Mouse (Mus musculus) hindbrain, embryonic 15.5 days (tissue): Measurements from ENCODE around the gene Trappc10. TPM values are rescaled to one million over a fixed set of nuclear protein-coding genes. Genes with fewer than 3 reads are reported as not detected.

Experiments
- ATAC-seq: fragments of 200-750 bp; cut with Nextera tagmentation; 2 replicates; pipeline ENCODE4 v1.8.0; 2017; ENCODE audit warnings: low read depth, moderate number of reproducible peaks, moderate TSS enrichment; ENCODE audit not compliant: low FRiP score
- H3K27ac ChIP-seq: fragments of 300-500 bp; sonication (generic); replicated peaks from 2 replicates; pipeline ENCODE4 v1.5.1; 2015; ENCODE audit warnings: mild to moderate bottlenecking, inconsistent platforms
- H3K27me3 ChIP-seq: fragments of 300-500 bp; sonication (generic); 2 replicates; pipeline ENCODE4 v1.6.1; 2015; ENCODE audit warnings: control low read depth, inconsistent platforms
- H3K36me3 ChIP-seq: fragments of 300-500 bp; sonication (generic); 2 replicates; pipeline ENCODE4 v1.6.1; 2015; ENCODE audit warnings: control low read depth, inconsistent platforms
- H3K4me1 ChIP-seq: fragments of 300-500 bp; sonication (generic); replicated peaks from 2 replicates; pipeline ENCODE4 v1.6.1; 2015; ENCODE audit warnings: control low read depth, inconsistent platforms
- H3K4me2 ChIP-seq: fragments of 300-500 bp; sonication (generic); 2 replicates; pipeline ENCODE4 v1.6.1; 2015; ENCODE audit warnings: moderate library complexity, mild to moderate bottlenecking, inconsistent platforms
- H3K4me3 ChIP-seq: fragments of 300-500 bp; sonication (generic); 2 replicates; pipeline ENCODE4 v1.5.1; 2015; ENCODE audit warnings: mild to moderate bottlenecking, inconsistent platforms
- H3K9ac ChIP-seq: fragments of 300-500 bp; sonication (generic); 2 replicates; pipeline ENCODE4 v1.6.1; 2015; ENCODE audit warnings: inconsistent platforms
- H3K9me3 ChIP-seq: fragments of 300-500 bp; sonication (generic); 2 replicates; pipeline ENCODE4 v1.6.1; 2016; ENCODE audit warnings: control low read depth, inconsistent platforms
- WGBS: fragments of 180-500 bp; shearing (Covaris S2); methylation state at CpG from one replicate; pipeline ENCODE4 v1.1.7; 2015; 5-methylcytosine and 5-hydroxymethylcytosine counted together
- polyA plus RNA-seq: library from polyadenylated mRNA; unstranded; fragments of >200 nt; fragmentation: Nextera tagmentation; extraction: Ambion mirVana; gene quantifications from 2 replicates; pipeline ENCODE4 v1.2.1, GENCODE M21; 2015

Trappc10 gene
- polyA plus RNA-seq, 1 experiment from 2014 or later, result 27.5 TPM

DNA sequence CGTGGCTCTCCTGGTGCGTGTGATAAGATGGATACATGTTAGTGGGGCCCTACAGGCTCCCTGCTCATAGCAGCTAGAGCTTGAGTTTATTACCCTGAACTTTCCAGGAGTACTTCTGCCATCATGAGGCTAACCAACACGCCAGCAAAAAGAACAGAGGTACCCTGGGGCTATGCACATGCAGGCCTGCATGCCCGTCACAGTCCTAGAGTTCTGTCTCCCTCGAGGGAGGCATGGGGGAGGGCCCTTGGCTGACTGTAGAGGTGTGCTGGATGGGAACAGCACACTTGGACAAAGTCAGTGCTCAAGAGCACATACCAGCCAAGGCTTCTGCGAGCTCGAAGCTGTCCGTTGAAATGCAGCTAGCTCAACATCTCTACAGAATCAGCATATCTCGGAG, 36.0 kb upstream of the Trappc10 start:
- ATAC-seq, result no peak
- Histone ChIP-seq H3K4me1 (no peaks in the 10 kb centered on the region), H3K27ac (no peak overlapping the region), H3K36me3 (peaks cover 32% of the 10 kb centered on the region), H3K4me3 (no peak overlapping the region), H3K9me3 (no peaks in the 10 kb centered on the region), H3K9ac (no peak overlapping the region), H3K4me2 (no peak overlapping the region), H3K27me3 (no peaks in the 10 kb centered on the region)
- WGBS, result 84% methylated on average over 9 of the region's 9 CpGs

GRCm38 (mm10) chr10:78279210-78279609, 34.8 kb upstream of the Trappc10 start:
- peaks cover 37% of the 10 kb centered on the region for H3K36me3 ChIP-seq
- H3K9ac ChIP-seq, result no peak overlapping the region
- peak; percentile 49; the same call in 1 of the 2 replicates for ATAC-seq
- no peak overlapping the region for H3K4me2 ChIP-seq
- no peaks in the 10 kb centered on the region for H3K27me3 ChIP-seq
- no peaks in the 10 kb centered on the region for H3K4me1 ChIP-seq
- 44% methylated on average over 8 of the region's 8 CpGs for WGBS
- no peak overlapping the region for H3K27ac ChIP-seq
- H3K4me3 ChIP-seq, result no peak overlapping the region
- no peaks in the 10 kb centered on the region for H3K9me3 ChIP-seq

DNA sequence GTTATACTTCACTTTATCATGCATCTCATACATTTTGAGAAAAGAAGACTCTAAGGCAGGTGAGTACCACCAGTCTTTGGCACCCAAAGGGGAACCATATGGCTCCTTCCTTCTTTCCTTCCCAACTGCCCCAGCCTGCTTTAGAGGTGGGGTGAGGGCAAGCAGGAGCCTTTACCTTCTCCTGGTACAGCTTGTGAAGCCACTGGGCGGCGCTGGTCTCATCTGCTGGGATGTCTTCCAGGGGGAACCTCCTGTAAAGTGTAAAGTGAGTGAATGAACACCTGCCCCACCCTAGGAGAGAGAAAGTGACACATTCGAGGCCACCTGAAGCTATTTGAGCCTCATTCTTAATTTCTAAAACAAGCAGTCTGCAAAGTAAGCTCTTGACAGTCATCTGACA, 33.4 kb upstream of the Trappc10 start:
- 81% methylated on average over 3 of the region's 3 CpGs for WGBS

DNA sequence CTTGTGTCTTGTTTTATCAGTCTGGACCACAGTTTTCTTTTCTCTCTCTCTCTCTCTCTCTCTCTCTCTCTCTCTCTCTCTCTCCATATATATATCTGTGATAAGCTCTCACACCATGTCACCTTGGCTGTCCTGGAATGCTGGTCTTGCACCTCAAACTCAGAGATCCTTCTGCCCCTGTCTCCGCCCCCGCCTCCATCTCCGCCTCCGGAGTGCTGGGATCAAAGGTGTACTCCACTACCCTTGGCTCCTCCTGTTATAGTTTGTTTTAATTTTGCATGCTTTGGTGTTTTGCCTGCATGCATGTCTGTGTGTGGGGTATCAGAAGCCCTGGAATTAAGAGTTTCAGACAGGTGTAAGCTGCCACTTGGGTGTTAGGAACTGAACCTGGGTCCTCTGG, 31.8 kb upstream of the Trappc10 start:
- Histone ChIP-seq H3K9me3 (no peaks in the 10 kb centered on the region), H3K4me2 (no peak overlapping the region), H3K4me3 (no peak overlapping the region), H3K9ac (no peak overlapping the region), H3K4me1 (no peaks in the 10 kb centered on the region), H3K27ac (no peak overlapping the region), H3K27me3 (no peaks in the 10 kb centered on the region), H3K36me3 (peaks cover 43% of the 10 kb centered on the region)
- WGBS, result 94% methylated on average over 4 of the region's 4 CpGs
- ATAC-seq, result no peak

More for the DNA sequence above, 33.4 kb upstream of the Trappc10 start:
- Histone ChIP-seq H3K9ac (no peak overlapping the region), H3K4me2 (no peak overlapping the region), H3K27ac (no peak overlapping the region), H3K4me1 (no peaks in the 10 kb centered on the region), H3K27me3 (no peaks in the 10 kb centered on the region), H3K36me3 (peaks cover 41% of the 10 kb centered on the region), H3K4me3 (no peak overlapping the region), H3K9me3 (no peaks in the 10 kb centered on the region)
- no peak for ATAC-seq

DNA sequence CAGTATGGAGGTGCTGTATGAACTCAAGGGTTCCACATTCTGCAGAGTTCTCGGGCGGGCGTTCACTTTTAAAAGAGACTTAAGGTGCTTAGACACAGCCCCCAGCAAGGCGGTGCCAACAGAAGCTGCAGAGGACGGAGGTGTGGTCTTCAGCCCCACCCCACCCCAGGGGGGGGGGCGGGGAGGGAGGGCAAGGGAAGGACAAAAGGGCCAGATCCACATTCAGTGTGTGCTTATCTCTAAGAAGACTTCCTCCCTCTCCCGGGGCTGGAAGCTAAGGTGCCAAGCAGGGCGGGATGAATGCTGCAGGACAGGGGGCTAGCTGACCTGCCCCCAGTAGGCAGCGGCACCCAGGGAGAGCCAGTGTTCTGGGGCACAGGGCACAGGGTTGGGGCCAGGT, 28.5 kb upstream of the Trappc10 start:
- Histone ChIP-seq H3K9ac (no peak overlapping the region), H3K27ac (no peak overlapping the region), H3K4me2 (no peak overlapping the region), H3K9me3 (no peaks in the 10 kb centered on the region), H3K4me1 (no peaks in the 10 kb centered on the region), H3K4me3 (no peak overlapping the region), H3K36me3 (peaks cover 28% of the 10 kb centered on the region), H3K27me3 (no peaks in the 10 kb centered on the region)
- ATAC-seq, result no peak
- 45% methylated on average over 9 of the region's 9 CpGs for WGBS

DNA sequence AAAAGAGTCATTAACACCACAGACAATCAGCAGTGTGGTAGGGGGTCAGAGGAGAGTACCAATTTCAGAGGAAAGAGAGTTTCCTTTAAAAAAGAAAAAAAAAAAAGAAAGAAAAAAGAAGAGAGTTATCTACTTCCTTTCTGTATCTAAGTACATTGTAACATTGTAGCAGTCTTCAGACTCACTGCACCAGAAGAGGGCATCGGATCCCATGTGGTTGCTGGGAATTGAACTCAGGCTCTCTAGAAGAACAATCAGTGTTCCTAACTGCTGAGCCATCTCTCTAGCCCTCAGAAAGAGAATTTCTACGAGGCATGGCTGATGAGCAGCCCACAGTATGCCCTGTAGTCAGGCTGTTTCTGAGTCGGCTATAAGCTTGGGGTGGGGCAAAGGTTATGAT, 21.4 kb upstream of the Trappc10 start:
- H3K4me2 ChIP-seq, result no peak overlapping the region
- H3K4me3 ChIP-seq, result no peak overlapping the region
- no peaks in the 10 kb centered on the region for H3K27me3 ChIP-seq
- H3K9ac ChIP-seq, result no peak overlapping the region
- H3K9me3 ChIP-seq, result no peaks in the 10 kb centered on the region
- no peak for ATAC-seq
- H3K4me1 ChIP-seq, result no peaks in the 10 kb centered on the region
- H3K27ac ChIP-seq, result no peak overlapping the region
- H3K36me3 ChIP-seq, result no peaks in the 10 kb centered on the region
- 79% methylated on average over 3 of the region's 3 CpGs for WGBS

GRCm38 (mm10) chr10:78264735-78265134, 20.3 kb upstream of the Trappc10 start:
- Histone ChIP-seq H3K27ac (no peak overlapping the region), H3K4me3 (no peak overlapping the region)
- ATAC-seq, result no peak

DNA sequence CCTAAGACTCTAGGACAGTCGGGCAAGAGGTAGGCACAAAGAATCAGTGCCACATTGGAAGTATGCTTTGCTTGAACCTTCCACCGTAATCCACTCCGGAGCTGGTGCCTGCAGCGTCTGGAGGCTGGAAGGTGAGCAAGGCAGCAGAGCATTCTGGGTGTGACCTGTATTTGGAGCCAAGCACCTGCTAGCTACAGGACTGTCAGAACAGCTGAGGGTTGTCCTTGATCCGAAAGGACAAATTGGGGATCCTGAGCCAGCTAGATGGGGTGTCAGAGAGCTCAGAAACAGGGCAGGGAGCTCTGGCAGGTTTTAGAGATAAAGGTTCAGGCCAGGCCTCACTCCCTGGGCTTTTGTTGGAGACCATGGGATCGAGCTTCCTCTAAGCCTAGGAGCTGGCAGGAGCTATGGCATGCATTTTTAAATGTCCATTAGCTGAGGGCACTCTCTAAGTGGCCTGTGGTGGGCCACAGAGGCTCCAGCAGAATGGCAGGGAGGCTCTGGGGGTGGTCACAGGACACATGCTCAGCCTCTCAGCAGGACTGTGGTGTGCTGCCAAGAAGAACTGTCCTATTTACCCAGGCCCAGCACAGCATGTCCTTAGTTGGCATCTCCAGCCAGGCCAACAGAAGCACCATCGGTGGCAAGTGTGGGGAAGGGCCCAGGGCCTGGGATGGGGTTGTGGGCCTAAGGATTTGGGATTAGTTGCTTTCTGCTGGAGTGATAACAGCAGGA, 16.6 kb upstream of the Trappc10 start:
- H3K9ac ChIP-seq, result no peak overlapping the region
- no peak for ATAC-seq
- H3K4me3 ChIP-seq, result no peak overlapping the region
- WGBS, result 78% methylated on average over 7 of the region's 7 CpGs
- no peaks in the 10 kb centered on the region for H3K4me1 ChIP-seq
- H3K27me3 ChIP-seq, result no peaks in the 10 kb centered on the region
- H3K9me3 ChIP-seq, result no peaks in the 10 kb centered on the region
- no peaks in the 10 kb centered on the region for H3K36me3 ChIP-seq
- H3K4me2 ChIP-seq, result no peak overlapping the region
- H3K27ac ChIP-seq, result no peak overlapping the region

More at GRCm38 (mm10) chr10:78264735-78265134, 20.3 kb upstream of the Trappc10 start:
- Histone ChIP-seq H3K9me3 (no peaks in the 10 kb centered on the region), H3K4me2 (no peak overlapping the region), H3K4me1 (no peaks in the 10 kb centered on the region), H3K36me3 (no peaks in the 10 kb centered on the region), H3K27me3 (no peaks in the 10 kb centered on the region), H3K9ac (no peak overlapping the region)
- 84% methylated on average over 3 of the region's 3 CpGs for WGBS

GRCm38 (mm10) chr10:78260322-78260721, 15.9 kb upstream of the Trappc10 start:
- H3K4me1 ChIP-seq, result no peaks in the 10 kb centered on the region
- H3K27me3 ChIP-seq, result no peaks in the 10 kb centered on the region
- no peaks in the 10 kb centered on the region for H3K9me3 ChIP-seq
- WGBS, result 29% methylated on average over 5 of the region's 5 CpGs
- no peak overlapping the region for H3K27ac ChIP-seq
- H3K36me3 ChIP-seq, result no peaks in the 10 kb centered on the region
- H3K4me3 ChIP-seq, result no peak overlapping the region
- no peak overlapping the region for H3K9ac ChIP-seq
- peak; percentile 15; the same call in 1 of the 2 replicates for ATAC-seq
- no peak overlapping the region for H3K4me2 ChIP-seq

DNA sequence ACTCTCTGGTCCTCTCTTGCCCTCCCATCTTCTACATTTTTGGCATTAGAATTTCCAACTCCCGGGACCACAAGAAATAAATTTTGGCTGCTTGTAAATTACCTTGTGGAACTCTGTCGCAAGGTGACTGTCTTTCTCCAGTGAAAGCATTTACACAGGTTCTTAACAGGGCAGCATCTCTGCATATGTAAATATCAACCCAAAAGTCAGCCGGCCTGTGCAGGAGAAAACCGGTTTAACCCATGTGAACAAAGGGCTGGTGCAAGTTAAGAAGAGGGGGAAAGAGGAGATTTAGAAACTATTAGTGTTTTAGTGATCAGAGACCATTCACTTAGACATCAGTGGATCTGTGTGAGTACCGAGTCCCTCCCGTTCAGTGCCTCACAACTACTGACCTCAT, 15.3 kb upstream of the Trappc10 start:
- Histone ChIP-seq H3K4me2 (no peak overlapping the region), H3K36me3 (no peaks in the 10 kb centered on the region), H3K4me1 (no peaks in the 10 kb centered on the region), H3K9ac (no peak overlapping the region), H3K27ac (no peak overlapping the region), H3K27me3 (no peaks in the 10 kb centered on the region), H3K4me3 (no peak overlapping the region), H3K9me3 (no peaks in the 10 kb centered on the region)
- no peak for ATAC-seq
- 57% methylated on average over 6 of the region's 6 CpGs for WGBS

DNA sequence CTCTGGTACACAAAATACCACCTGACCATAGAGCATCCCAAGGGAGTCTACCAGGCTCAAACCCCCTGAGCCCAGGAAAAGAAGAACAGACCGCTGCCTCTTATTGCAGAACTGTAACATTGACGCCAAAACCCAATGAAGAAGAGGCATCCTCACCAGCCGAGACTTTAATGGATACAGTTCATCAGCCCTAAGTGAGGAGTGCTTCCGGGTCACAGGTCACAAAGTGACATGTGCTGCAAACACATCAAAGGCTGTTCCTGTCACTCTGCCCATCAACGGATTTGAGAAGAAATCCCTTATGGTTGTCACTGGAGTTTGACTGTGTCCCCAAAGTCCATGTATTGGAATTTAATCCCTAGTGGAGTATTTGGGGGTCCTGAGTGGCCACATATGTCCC, 14.8 kb upstream of the Trappc10 start:
- H3K4me1 ChIP-seq, result no peaks in the 10 kb centered on the region
- H3K9me3 ChIP-seq, result no peaks in the 10 kb centered on the region
- H3K9ac ChIP-seq, result no peak overlapping the region
- 76% methylated on average over 5 of the region's 5 CpGs for WGBS
- H3K36me3 ChIP-seq, result no peaks in the 10 kb centered on the region
- H3K4me2 ChIP-seq, result no peak overlapping the region
- H3K4me3 ChIP-seq, result no peak overlapping the region
- H3K27me3 ChIP-seq, result no peaks in the 10 kb centered on the region
- no peak for ATAC-seq
- no peak overlapping the region for H3K27ac ChIP-seq

- 82% methylated on average over 6 of the region's 6 CpGs for WGBS
These were observed 13.8 kb upstream of the Trappc10 start for GRCm38 (mm10) chr10:78258142-78258675.

DNA sequence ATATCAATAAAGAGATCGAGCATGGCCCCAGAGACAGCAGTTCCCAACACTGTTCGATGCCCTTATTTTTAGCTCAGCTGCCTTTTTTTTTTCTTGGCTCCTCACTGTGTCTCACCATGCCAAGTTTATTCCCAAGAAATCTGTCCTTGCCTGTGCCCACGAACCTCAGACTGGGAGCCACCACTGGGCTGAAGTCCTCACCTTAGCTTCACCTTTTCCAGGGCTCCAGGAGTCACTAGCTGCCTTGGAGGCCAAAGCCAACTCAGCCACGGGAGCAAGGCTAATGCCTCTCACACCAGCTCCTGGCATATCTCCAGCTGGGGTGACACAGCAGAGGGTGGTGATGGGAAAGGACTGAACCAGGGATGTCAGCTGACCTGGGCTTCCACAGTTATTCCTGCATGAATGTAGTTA, 11.2 kb upstream of the Trappc10 start:
- Histone ChIP-seq H3K27ac (no peak overlapping the region), H3K4me3 (no peak overlapping the region), H3K4me2 (no peak overlapping the region), H3K9ac (no peak overlapping the region), H3K4me1 (no peaks in the 10 kb centered on the region), H3K9me3 (no peaks in the 10 kb centered on the region), H3K27me3 (no peaks in the 10 kb centered on the region), H3K36me3 (no peaks in the 10 kb centered on the region)
- 68% methylated on average over 4 of the region's 4 CpGs for WGBS
- no peak for ATAC-seq

More at GRCm38 (mm10) chr10:78258142-78258675, 13.8 kb upstream of the Trappc10 start:
- H3K4me2 ChIP-seq, result no peak overlapping the region
- ATAC-seq, result no peak
- H3K9me3 ChIP-seq, result no peaks in the 10 kb centered on the region
- H3K9ac ChIP-seq, result no peak overlapping the region
- no peaks in the 10 kb centered on the region for H3K36me3 ChIP-seq
- no peak overlapping the region for H3K27ac ChIP-seq
- no peak overlapping the region for H3K4me3 ChIP-seq
- no peaks in the 10 kb centered on the region for H3K4me1 ChIP-seq
- no peaks in the 10 kb centered on the region for H3K27me3 ChIP-seq
